Mouse (Mus musculus) naive thymus-derived CD4-positive, alpha-beta T cell, adult 2 months (primary cell): ENCODE results near the gene Emx1.

ENCODE experiments used
- DNase-seq: peaks from one replicate; pipeline ENCODE4 v3.0.0-alpha.2; 2011; ENCODE audit warnings: low read depth

Gene Emx1

GRCm38 (mm10) chr6:85189361-85189760 lies 2.1 kb downstream of the Emx1 start:
- DNase-seq = no peak

GRCm38 (mm10) chr6:85189911-85190591 lies 2.8 kb downstream of the Emx1 start:
- DNase-seq = no peak

- DNase-seq = no peak
Measured at GRCm38 (mm10) chr6:85190671-85191070, 3.4 kb downstream of the Emx1 start.

GRCm38 (mm10) chr6:85191751-85192440 lies 4.7 kb downstream of the Emx1 start:
- no peak for DNase-seq

GRCm38 (mm10) chr6:85193381-85194318 lies 6.4 kb downstream of the Emx1 start:
- no peak for DNase-seq

GRCm38 (mm10) chr6:85197951-85198350 lies 10.7 kb downstream of the Emx1 start:
- no peak for DNase-seq

DNA sequence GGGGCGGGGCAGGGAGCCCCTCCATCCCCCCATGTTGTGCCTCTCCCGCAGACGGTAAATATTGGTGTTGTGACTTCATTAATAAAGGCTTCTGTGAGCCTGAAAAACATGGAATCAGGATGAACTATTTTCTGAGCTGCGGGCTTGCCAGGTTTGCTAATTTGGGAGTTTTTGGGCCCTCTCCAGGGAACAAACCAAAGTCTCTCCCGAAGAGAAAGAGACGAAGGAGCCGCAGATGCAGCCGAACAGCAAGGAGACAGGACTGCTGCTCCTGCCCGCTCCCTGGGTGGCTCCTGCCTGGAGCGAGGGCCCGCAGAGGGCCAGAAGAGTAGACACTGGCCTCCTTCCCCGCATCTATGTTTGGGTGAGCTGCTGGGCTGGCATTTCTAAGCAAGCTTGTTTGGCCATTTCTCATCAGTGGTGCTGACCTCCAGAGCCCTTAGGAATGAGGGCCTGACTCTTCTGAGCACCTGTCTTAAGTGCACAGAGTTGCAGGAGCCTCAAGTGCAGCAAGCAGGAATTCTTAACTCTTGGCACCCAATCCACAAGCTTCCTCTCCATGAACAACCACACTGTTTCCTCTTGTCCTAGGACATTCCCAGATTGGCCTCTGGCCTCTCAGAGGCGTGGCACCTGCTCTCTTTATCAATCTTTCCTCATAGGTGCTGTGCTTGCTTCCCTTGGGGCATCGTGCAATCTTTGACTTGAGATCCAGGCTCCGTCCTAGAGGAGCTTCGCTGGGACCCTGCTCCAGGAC lies 19.1 kb downstream of the Emx1 start:
- no peak for DNase-seq

DNA sequence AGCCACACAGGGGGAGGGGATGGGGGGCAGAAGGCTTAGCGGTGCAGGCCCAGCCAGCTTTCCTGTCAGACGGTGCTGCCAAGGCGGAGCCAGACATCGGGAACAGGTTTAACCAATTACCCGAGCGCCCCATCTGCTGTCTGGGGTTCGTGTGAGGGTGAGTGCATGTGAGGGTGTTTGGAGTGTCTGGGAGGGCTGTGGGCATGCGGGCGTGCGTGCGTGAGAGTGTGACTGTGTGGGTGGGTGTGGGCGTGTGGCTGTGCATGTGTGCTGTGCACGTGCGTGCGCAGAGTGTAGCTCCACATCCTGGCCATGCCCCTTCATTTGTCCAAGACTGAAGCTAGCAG lies 19.7 kb downstream of the Emx1 start:
- DNase-seq = no peak

DNA sequence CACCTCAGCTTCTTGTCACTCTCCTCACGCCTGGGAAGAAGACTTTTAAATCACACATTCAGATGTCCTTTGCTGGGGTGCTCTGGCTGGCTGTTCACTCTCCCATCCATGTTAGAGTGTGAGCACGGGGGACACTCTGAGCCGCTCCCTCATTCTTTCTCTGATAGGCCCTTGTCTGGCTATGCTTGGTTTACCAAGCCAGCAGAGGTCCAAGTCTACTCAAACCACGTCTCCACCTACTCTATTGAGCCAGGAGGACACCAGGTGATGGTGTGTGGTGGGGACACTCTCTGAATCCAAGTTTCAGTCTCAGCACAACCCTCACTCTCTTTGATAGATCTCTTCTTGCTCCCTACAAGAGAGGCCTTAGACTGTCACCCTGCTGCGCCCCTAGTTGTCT lies 20.1 kb downstream of the Emx1 start:
- DNase-seq = no peak

DNA sequence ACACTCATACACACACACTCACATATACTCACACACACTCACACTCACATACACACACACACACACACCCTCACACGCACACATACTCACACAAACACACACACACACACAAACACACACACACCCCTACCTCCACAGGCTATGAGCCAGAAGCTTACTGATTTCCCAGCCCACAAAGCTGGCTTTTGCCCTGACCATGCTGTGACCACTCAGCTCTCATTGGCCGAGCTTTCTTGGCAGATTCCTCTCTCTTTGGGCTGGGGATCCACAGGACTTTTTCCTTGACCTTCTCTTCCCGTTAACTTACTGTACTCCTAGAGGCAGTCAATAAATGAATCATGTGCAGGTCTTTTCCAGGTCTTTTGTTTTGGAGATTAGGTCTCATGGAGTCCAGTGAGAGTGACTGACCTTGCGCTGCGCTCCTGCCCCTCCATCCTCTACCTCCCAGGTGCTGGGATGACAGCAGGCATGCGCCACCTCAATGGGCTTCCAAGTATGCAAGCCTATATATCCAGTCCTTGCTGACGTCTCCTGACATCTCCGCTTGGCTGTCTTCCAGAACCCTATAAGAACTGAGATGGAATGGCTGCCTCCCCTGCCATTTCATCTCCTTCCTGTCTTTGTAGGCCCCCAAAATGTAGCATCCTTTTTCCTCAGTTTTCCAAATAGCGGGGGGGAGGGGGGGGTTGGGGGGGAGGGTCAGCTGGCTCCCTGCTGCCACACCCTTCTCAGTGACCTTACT lies 22.2 kb downstream of the Emx1 start:
- DNase-seq = no peak

GRCm38 (mm10) chr6:85210686-85211085 lies 23.4 kb downstream of the Emx1 start:
- no peak for DNase-seq

DNA sequence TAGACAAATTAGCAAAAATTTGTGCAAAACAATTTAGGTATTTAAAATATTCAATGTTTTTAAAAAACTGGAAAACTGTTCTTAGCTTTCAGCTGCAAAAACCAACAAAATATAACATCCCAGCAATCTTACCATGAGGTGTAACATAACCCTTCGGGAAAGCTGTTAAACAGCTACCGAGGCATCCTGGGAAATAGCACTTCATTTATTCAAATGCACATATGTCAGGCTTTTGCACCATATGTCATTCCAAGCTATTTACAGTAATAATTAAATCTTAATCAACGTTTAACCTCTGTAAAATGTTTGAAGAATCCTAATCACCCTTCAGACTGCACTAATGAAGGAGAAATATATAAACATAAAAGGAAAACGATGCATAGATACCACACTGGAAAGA lies 31.0 kb downstream of the Emx1 start:
- DNase-seq = no peak

DNA sequence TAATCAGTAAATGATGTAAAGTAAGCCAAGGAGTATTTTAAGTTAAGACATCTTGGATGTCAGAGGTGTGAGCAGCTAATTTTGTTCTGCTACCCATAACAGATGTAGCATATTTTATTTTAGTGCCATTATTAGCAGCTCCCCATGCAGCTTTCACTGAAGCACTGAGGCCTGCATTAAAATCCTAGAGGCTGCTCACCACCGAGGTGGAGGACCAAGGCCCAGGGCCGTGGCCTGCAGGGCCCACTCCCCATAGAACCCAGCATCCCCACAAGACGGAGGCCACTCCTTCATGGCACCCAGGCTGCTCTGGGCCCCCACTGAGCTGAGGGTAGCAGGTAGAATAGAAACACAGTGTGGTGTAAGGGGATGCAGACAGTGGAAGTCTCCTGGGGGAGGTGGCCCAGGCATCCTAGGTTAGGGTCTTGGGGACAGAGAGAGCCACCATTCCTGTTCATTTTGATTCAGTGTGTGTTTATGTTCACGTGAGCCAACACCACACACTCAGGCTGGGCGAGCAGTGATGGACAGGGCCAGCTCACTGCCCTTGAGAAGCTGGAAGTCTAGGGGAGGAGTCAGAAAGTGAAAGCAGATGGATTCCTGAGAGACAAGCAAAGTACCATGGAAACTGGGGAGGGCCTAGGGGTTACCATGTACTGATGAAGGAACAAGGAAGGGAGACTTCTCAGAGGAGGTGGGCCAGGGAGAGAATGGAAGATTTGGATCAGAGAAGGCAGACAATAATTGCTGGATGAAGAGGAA lies 31.6 kb downstream of the Emx1 start:
- no peak for DNase-seq

- no peak for DNase-seq
Measured at GRCm38 (mm10) chr6:85219706-85220105, 32.5 kb downstream of the Emx1 start.

DNA sequence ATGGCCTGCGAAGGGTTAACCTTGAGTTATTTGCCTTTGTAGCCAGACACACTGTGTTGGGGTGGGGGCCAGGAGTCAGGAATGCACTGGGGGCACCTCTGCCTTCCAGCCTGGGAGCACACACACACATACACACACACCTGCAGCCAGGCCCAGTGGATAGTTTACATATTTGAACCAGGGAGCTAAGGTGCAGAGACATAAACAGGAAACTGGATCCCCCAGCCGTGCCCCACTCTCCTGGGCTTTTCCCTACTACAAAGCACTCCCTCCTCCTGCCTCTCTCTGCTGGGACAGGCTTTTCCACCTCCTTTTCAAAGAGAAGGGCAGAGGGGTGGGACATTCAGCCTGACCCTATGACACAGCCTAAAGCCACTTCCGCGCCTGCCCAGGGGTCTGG lies 33.7 kb downstream of the Emx1 start:
- no peak for DNase-seq

- no peak for DNase-seq
Measured at GRCm38 (mm10) chr6:85222551-85222950, 35.3 kb downstream of the Emx1 start.

DNA sequence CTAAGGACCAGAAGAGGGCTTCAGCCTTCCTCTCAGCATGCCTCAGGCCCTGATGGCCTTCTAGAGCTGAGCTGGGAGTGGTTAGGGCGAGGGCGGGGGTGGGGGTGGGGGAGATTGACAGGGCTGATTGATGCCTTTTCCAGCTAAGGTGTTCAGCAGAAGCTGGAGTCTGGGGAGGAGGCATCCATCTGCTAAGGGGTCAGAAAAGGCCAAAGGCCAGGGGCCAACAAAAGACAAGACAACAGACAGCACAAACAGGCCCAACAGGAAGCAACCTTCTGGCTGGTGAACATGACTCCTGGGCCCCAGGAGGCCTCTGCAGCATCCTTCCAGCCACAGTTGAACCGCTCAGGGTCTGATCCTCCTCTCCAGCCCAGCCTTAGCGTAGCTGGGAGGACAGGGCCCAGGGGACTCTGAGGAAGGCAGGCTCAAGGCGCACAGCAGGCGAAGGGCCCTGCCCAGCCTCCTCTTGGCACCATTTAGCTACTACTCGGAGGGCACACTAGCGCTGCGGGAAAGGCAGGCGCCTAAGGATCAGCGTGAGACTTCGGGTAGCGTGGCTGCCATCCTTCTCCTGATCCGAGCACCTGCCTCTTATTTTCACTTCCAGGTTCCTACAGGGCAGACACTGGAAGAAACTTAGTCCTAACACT lies 36.4 kb downstream of the Emx1 start:
- DNase-seq = no peak

DNA sequence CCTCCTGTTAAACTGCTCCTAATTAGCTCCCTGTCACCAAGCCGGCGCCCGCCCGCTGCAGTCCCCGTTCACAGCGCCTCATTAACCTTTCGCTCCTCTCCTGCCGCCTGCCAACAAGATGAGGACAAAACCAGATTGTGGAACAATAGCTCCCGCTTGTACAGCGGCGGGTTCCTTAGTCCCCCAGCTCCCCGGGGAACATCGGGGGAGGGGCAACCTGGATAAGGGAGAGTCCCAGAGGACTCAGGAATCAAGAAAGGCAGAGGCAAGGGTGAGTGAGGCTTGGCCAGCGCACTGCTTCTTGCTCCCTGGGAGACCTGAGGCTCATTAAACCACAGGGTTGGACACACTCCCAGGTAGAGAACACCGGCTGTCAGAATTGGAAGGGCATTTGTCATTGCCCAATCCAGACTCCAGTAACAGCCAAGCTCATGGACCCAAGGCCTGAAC lies 37.2 kb downstream of the Emx1 start:
- DNase-seq = no peak

DNA sequence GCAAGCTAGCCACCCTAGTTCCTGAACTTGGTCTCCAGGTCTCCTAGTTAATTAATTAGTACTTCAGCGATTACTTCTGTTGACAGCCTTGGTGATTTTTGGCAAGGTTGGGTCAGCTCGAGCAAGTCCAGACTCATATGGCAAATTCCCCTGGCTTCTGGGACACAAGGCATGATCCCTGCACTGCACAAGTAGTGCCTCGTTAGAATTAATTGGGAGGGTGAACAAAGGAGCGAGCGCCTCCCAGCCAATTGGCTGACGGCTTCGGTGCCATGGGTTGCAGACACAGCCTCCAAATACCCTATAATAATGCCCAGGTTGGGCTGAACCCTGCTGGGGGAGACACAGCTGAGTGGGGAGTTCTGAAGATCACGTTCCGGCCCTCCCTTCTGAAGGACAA lies 39.3 kb downstream of the Emx1 start:
- DNase-seq = no peak

GRCm38 (mm10) chr6:85227520-85227919 lies 40.3 kb downstream of the Emx1 start:
- DNase-seq = no peak
